Mouse (Mus musculus) MEL (cell line): ENCODE results near the gene Gm47289. TPM values are rescaled to one million over a fixed set of nuclear protein-coding genes. Genes with fewer than 3 reads are reported as not detected.

Source experiments
- DNase-seq: peaks from one replicate; pipeline ENCODE4 v3.0.0; 2011; ENCODE audit warnings: low read depth, low spot score
- H3K27ac ChIP-seq: 2 replicates; pipeline ENCODE4 v1.5.1; 2012; ENCODE audit warnings: low read depth, mild to moderate bottlenecking, control low read depth, low read length, moderate library complexity; ENCODE audit not compliant: control insufficient read depth
- H3K27me3 ChIP-seq, 2 experiments: fragments of 150-350 bp in 1 of 2; sonication (generic) in 1 of 2; 2 replicates each; pipeline ENCODE4 v1.6.1; 2012; ENCODE audit warnings: low read length in 2 of 2, mild to moderate bottlenecking in 2 of 2, improper control_type of control experiment in 1 of 2, moderate library complexity in 1 of 2; ENCODE audit not compliant: insufficient read depth in 2 of 2, control insufficient read depth in 1 of 2
- H3K36me3 ChIP-seq, 2 experiments: 2 replicates each; pipeline ENCODE4 v1.6.1; 2012 to 2014; ENCODE audit warnings: low read length in 2 of 2, improper control_type of control experiment in 1 of 2, inconsistent platforms in 1 of 2, mild to moderate bottlenecking in 1 of 2; ENCODE audit not compliant: insufficient read depth in 2 of 2, control insufficient read depth in 1 of 2
- H3K4me1 ChIP-seq, 2 experiments: fragments of 150-350 bp in 1 of 2; sonication (generic) in 1 of 2; 2 replicates each; pipeline ENCODE4 v1.6.1; 2012; ENCODE audit warnings: low read length in 2 of 2, improper control_type of control experiment in 1 of 2, mild to moderate bottlenecking in 1 of 2; ENCODE audit not compliant: insufficient read depth in 2 of 2, control insufficient read depth in 1 of 2
- H3K4me3 ChIP-seq, 2 experiments: fragments of 150-350 bp in 1 of 2; sonication (generic) in 1 of 2; 2 replicates each; pipeline ENCODE4 v1.5.1; 2012; ENCODE audit warnings: low read depth in 2 of 2, low read length in 2 of 2, mild to moderate bottlenecking in 2 of 2, moderate library complexity in 2 of 2, control low read depth in 1 of 2, improper control_type of control experiment in 1 of 2; ENCODE audit not compliant: control insufficient read depth in 1 of 2, insufficient read depth in 1 of 2
- H3K79me2 ChIP-seq: 2 replicates; pipeline ENCODE4 v1.6.1; 2012; ENCODE audit warnings: mild to moderate bottlenecking, low read length, moderate library complexity; ENCODE audit not compliant: control insufficient read depth, poor library complexity, insufficient read depth
- H3K9ac ChIP-seq: 2 replicates; pipeline ENCODE4 v1.6.1; 2012; ENCODE audit warnings: low read depth, mild to moderate bottlenecking, control low read depth, low read length, moderate library complexity; ENCODE audit not compliant: control insufficient read depth, poor library complexity, severe bottlenecking
- H3K9me3 ChIP-seq: fragments of 150-350 bp; sonication (generic); replicated peaks from 2 replicates; pipeline ENCODE4 v1.6.1; 2012; ENCODE audit warnings: mild to moderate bottlenecking, low read length, improper control_type of control experiment, moderate library complexity; ENCODE audit not compliant: insufficient read depth
- BHLHE40 ChIP-seq: IDR thresholded peaks from 2 replicates; pipeline ENCODE4 v1.6.1; 2012; ENCODE audit warnings: low read depth, mild to moderate bottlenecking, inconsistent platforms, low read length, improper control_type of control experiment, borderline replicate concordance
- CHD1 ChIP-seq: IDR thresholded peaks from 2 replicates; pipeline ENCODE4 v1.6.1; 2012; ENCODE audit warnings: low read depth, mild to moderate bottlenecking, inconsistent platforms, low read length, improper control_type of control experiment
- CHD2 ChIP-seq: IDR thresholded peaks from 2 replicates; pipeline ENCODE4 v1.6.1; 2011; ENCODE audit warnings: low read length, improper control_type of control experiment
- E2F4 ChIP-seq: IDR thresholded peaks from 2 replicates; pipeline ENCODE4 v1.6.1; 2011; ENCODE audit warnings: low read depth, low read length, improper control_type of control experiment, borderline replicate concordance
- ELF1 ChIP-seq: IDR thresholded peaks from 2 replicates; pipeline ENCODE4 v1.6.1; 2014; ENCODE audit warnings: low read depth, mild to moderate bottlenecking, inconsistent platforms, low read length, improper control_type of control experiment, moderate library complexity
- EP300 ChIP-seq, 2 experiments: IDR thresholded peaks; 2 replicates each; pipeline ENCODE4 v1.6.1; 2011; ENCODE audit warnings: improper control_type of control experiment in 2 of 2, low read length in 2 of 2, low read depth in 1 of 2, mild to moderate bottlenecking in 1 of 2
- GABPA ChIP-seq: IDR thresholded peaks from 2 replicates; pipeline ENCODE4 v1.6.1; 2012; ENCODE audit warnings: low read depth, mild to moderate bottlenecking, inconsistent platforms, low read length, improper control_type of control experiment, moderate library complexity
- GATA1 ChIP-seq: IDR thresholded peaks from 2 replicates; pipeline ENCODE4 v1.6.1; 2011; ENCODE audit warnings: low read depth, low read length, improper control_type of control experiment
- JUND ChIP-seq: IDR thresholded peaks from 2 replicates; pipeline ENCODE4 v1.6.1; 2011; ENCODE audit warnings: low read depth, mild to moderate bottlenecking, improper control_type of control experiment, low read length
- MAZ ChIP-seq: IDR thresholded peaks from 2 replicates; pipeline ENCODE4 v1.6.1; 2012; ENCODE audit warnings: low read depth, mild to moderate bottlenecking, inconsistent platforms, low read length, improper control_type of control experiment
- MXI1 ChIP-seq: IDR thresholded peaks from 2 replicates; pipeline ENCODE4 v1.6.1; 2011; ENCODE audit warnings: mild to moderate bottlenecking, low read depth, low read length, improper control_type of control experiment
- MYB ChIP-seq: IDR thresholded peaks from 2 replicates; pipeline ENCODE4 v1.6.1; 2011; ENCODE audit warnings: mild to moderate bottlenecking, low read depth, low read length, improper control_type of control experiment
- MYC ChIP-seq: IDR thresholded peaks from 2 replicates; pipeline ENCODE4 v1.6.1; 2011; ENCODE audit warnings: low read depth, mild to moderate bottlenecking, low read length, improper control_type of control experiment, moderate library complexity
- NRF1 ChIP-seq: IDR thresholded peaks from 2 replicates; pipeline ENCODE4 v1.6.1; 2014; ENCODE audit warnings: low read depth, mild to moderate bottlenecking, inconsistent platforms, low read length, improper control_type of control experiment, moderate library complexity; ENCODE audit not compliant: poor library complexity, insufficient read depth, severe bottlenecking
- POLR2AphosphoS2 ChIP-seq: IDR thresholded peaks from 2 replicates; pipeline ENCODE4 v1.6.1; 2011; ENCODE audit warnings: low read length, improper control_type of control experiment
- POLR2AphosphoS5 ChIP-seq: IDR thresholded peaks from 2 replicates; pipeline ENCODE4 v1.6.1; 2012; ENCODE audit warnings: low read depth, borderline replicate concordance, mild to moderate bottlenecking, inconsistent platforms, low read length, moderate library complexity, mixed read lengths
- RAD21 ChIP-seq: IDR thresholded peaks from 2 replicates; pipeline ENCODE4 v1.6.1; 2011; ENCODE audit warnings: mild to moderate bottlenecking, low read depth, low read length, improper control_type of control experiment
- SIN3A ChIP-seq: IDR thresholded peaks from 2 replicates; pipeline ENCODE4 v1.6.1; 2012; ENCODE audit warnings: low read length, improper control_type of control experiment, inconsistent platforms
- TAL1 ChIP-seq: IDR thresholded peaks from 2 replicates; pipeline ENCODE4 v1.6.1; 2012; ENCODE audit warnings: mild to moderate bottlenecking, inconsistent platforms, low read length, moderate library complexity, mixed read lengths
- TCF12 ChIP-seq: IDR thresholded peaks from 2 replicates; pipeline ENCODE4 v1.6.1; 2014; ENCODE audit warnings: low read depth, mild to moderate bottlenecking, inconsistent platforms, low read length, improper control_type of control experiment, moderate library complexity
- ZC3H11A ChIP-seq: IDR thresholded peaks from 2 replicates; pipeline ENCODE4 v1.6.1; 2012; ENCODE audit warnings: low read depth, mild to moderate bottlenecking, inconsistent platforms, low read length, improper control_type of control experiment
- ZKSCAN1 ChIP-seq: IDR thresholded peaks from 2 replicates; pipeline ENCODE4 v1.6.1; 2012; ENCODE audit warnings: low read depth, mild to moderate bottlenecking, inconsistent platforms, low read length, improper control_type of control experiment, moderate library complexity
- ZMIZ1 ChIP-seq: IDR thresholded peaks from 2 replicates; pipeline ENCODE4 v1.6.1; 2012; ENCODE audit warnings: low read depth, mild to moderate bottlenecking, inconsistent platforms, low read length, improper control_type of control experiment, moderate library complexity
- polyA plus RNA-seq, 2 experiments: library from polyadenylated mRNA; stranded (reverse) in 1 of 2; unstranded in 1 of 2; fragments of >175 nt in 1 of 2; fragments of >200 nt in 1 of 2; gene quantifications; 2 replicates each; pipeline versions ENCODE4 v1.2.1 to v1.2.4; 2012; ENCODE audit warnings: low replicate concordance in 2 of 2, low read depth in 1 of 2; ENCODE audit not compliant: insufficient read length in 2 of 2, insufficient read depth in 1 of 2, missing spikeins in 1 of 2
- total RNA-seq: library from RNA; depleted of rRNA; stranded (reverse); fragments of 300-350 nt; gene quantifications from 2 replicates; pipeline ENCODE4 v1.2.3, GENCODE M21; 2012

Gm47289 gene
- total and polyA plus RNA-seq, 3 experiments, result not detected

- Histone ChIP-seq H3K9me3 (no peaks in the 10 kb centered on the region), H3K36me3 (no peaks in the 10 kb centered on the region), H3K9ac (no peak overlapping the region), H3K4me1 (no peaks in the 10 kb centered on the region), H3K4me3 (no peak overlapping the region), H3K27ac (no peak overlapping the region), H3K79me2 (no peaks in the 10 kb centered on the region), H3K27me3 (no peaks in the 10 kb centered on the region)
- TF ChIP-seq ZMIZ1, result no peak
- TF ChIP-seq RAD21, result no peak
- DNase-seq, result no peak
Observed at GRCm38 (mm10) chr9:119119409-119120167, 39.4 kb upstream of the Gm47289 start.

GRCm38 (mm10) chr9:119120168-119120560, 38.8 kb upstream of the Gm47289 start:
- no peak for DNase-seq
- Histone ChIP-seq H3K27me3 (no peaks in the 10 kb centered on the region), H3K9ac (no peak overlapping the region), H3K4me3 (no peak overlapping the region), H3K79me2 (no peaks in the 10 kb centered on the region), H3K4me1 (no peaks in the 10 kb centered on the region), H3K27ac (no peak overlapping the region), H3K9me3 (no peaks in the 10 kb centered on the region), H3K36me3 (no peaks in the 10 kb centered on the region)
- TF ChIP-seq SIN3A, result no peak
- TF ChIP-seq CHD1, result no peak
- no peak for TF ChIP-seq E2F4
- no peak for TF ChIP-seq ZKSCAN1
- TF ChIP-seq TAL1, result no peak
- TF ChIP-seq TCF12, result no peak

GRCm38 (mm10) chr9:119122596-119123369, 36.2 kb upstream of the Gm47289 start:
- Histone ChIP-seq H3K79me2 (no peaks in the 10 kb centered on the region), H3K9ac (no peak overlapping the region), H3K27ac (no peak overlapping the region), H3K36me3 (no peaks in the 10 kb centered on the region), H3K4me3 (no peak overlapping the region), H3K27me3 (no peaks in the 10 kb centered on the region; a peak in 1 of 4 replicates), H3K4me1 (no peaks in the 10 kb centered on the region), H3K9me3 (no peaks in the 10 kb centered on the region)
- DNase-seq, result no peak
- no peak for TF ChIP-seq SIN3A
- TF ChIP-seq POLR2AphosphoS5, result no peak
- TF ChIP-seq EP300 (IDR thresholded peaks at IDR 0.05; ENCODE audit: low read depth in 1 of 2, low read length in 2 of 2), result no peak
- no peak for TF ChIP-seq ZMIZ1
- TF ChIP-seq GABPA, result no peak
- no peak for TF ChIP-seq E2F4
- TF ChIP-seq POLR2AphosphoS2, result no peak
- no peak for TF ChIP-seq MYB
- TF ChIP-seq BHLHE40, result no peak
- TF ChIP-seq ELF1, result no peak
- no peak for TF ChIP-seq MXI1
- no peak for TF ChIP-seq CHD2
- no peak for TF ChIP-seq MAZ
- TF ChIP-seq NRF1, result no peak
- TF ChIP-seq MYC, result no peak
- no peak for TF ChIP-seq ZC3H11A
- TF ChIP-seq CHD1, result no peak
- TF ChIP-seq GATA1, result no peak
- no peak for TF ChIP-seq JUND
